Mouse (Mus musculus) embryonic stem cell, embryonic (primary cell): ENCODE results near the gene Pla2g2f.

ENCODE experiments used
- CTCF ChIA-PET, 4 experiments: fragments of 300-600 bp in 2 of 4; fragments of 350-600 bp in 2 of 4; sonication (Branson Sonifier 250); formaldehyde crosslinking; loops; one replicate each; lab custom pipeline; 2022; ENCODE audit warnings: inconsistent platforms in 2 of 4; lab: Charles Lee
- POLR2A ChIA-PET, 4 experiments: fragments of 300-600 bp in 2 of 4; fragments of 350-600 bp in 2 of 4; sonication (Branson Sonifier 250); formaldehyde crosslinking; loops; one replicate each; lab custom pipeline; 2022; ENCODE audit warnings: antibody characterized with exemption in 4 of 4, inconsistent platforms in 1 of 4; lab: Charles Lee

Gene Pla2g2f

GRCm38 (mm10) chr4:138711051-138711820 is 46.2 kb downstream of the Pla2g2f start:
- CTCF ChIA-PET: interaction anchor here in 3 of 4 experiments (0.5 to 2.5 kb wide), 6 partner anchors 9 to 263 kb away, joined by 3 to 7 read pairs (median 5); partner anchors contain the start of gene Gm13030 (in 1 of the 3)
- POLR2A ChIA-PET: interaction anchor here in 3 of 4 experiments (0.6 to 3.1 kb wide), 17 partner anchors 9 to 514 kb away, joined by 3 to 21 read pairs (median 4); partner anchors contain the start of gene Pla2g2c (in 2 of the 3)

- ChIA-PET CTCF (interaction anchor here in 2 of 4 experiments (0.6 to 2.5 kb wide), 3 partner anchors 28 to 262 kb away, joined by 3 to 7 read pairs (median 6); no protein-coding TSS in a partner anchor), POLR2A (interaction anchor here in 3 of 4 experiments (0.6 to 3.1 kb wide), 8 partner anchors 8 to 513 kb away, joined by 3 to 21 read pairs (median 4); no protein-coding TSS in a partner anchor)
Observed at GRCm38 (mm10) chr4:138710633-138711032, 46.8 kb downstream of the Pla2g2f start.

GRCm38 (mm10) chr4:138709944-138710343 is 47.5 kb downstream of the Pla2g2f start:
- ChIA-PET POLR2A (interaction anchor here in 1 of 4 experiments (0.6 kb wide), 1 partner anchor 8 kb away, joined by 4 read pairs; no protein-coding TSS in a partner anchor), CTCF (interaction anchor here in 3 of 4 experiments (0.6 to 2.4 kb wide), 3 partner anchors 28 to 149 kb away, joined by 3 to 6 read pairs (median 6); no protein-coding TSS in a partner anchor)

GRCm38 (mm10) chr4:138709246-138709645 is 48.2 kb downstream of the Pla2g2f start:
- ChIA-PET POLR2A (interaction anchor here in 3 of 4 experiments (0.5 to 4.2 kb wide), 13 partner anchors 16 to 263 kb away, joined by 3 to 40 read pairs (median 5); partner anchors contain the start of gene Pla2g2c (in 1 of the 3)), CTCF (interaction anchor here (0.7 to 2.4 kb wide), 24 partner anchors 12 to 264 kb away, joined by 3 to 13 read pairs (median 3); no protein-coding TSS in a partner anchor)

GRCm38 (mm10) chr4:138708636-138709035 is 48.8 kb downstream of the Pla2g2f start:
- CTCF ChIA-PET: interaction anchor here (0.7 to 2.4 kb wide), 29 partner anchors 12 to 306 kb away, joined by 3 to 13 read pairs (median 3); no protein-coding TSS in a partner anchor
- POLR2A ChIA-PET: interaction anchor here in 3 of 4 experiments (0.5 to 4.2 kb wide), 18 partner anchors 15 to 263 kb away, joined by 3 to 40 read pairs (median 3); partner anchors contain the start of gene Pla2g2c (in 1 of the 3)

GRCm38 (mm10) chr4:138706620-138707019 is 50.8 kb downstream of the Pla2g2f start:
- ChIA-PET POLR2A (interaction anchor here in 3 of 4 experiments (0.5 to 6.8 kb wide), 90 partner anchors 8 to 1537 kb away, joined by 3 to 70 read pairs (median 4); partner anchors contain the start of genes Camk2n1 (in 2 of the 3), Mul1 (in 2 of the 3), Pla2g2c (in 2 of the 3) and Capzb (in 1 of the 3)), CTCF (interaction anchor here (0.6 to 1.9 kb wide), 19 partner anchors 14 to 301 kb away, joined by 3 to 17 read pairs (median 3); partner anchors contain the start of gene Pla2g2c (in 1 of the 4))

GRCm38 (mm10) chr4:138704169-138704568 is 53.3 kb downstream of the Pla2g2f start:
- CTCF ChIA-PET: interaction anchor here in 2 of 4 experiments (0.6 to 1.7 kb wide), 4 partner anchors 93 to 257 kb away, joined by 4 to 7 read pairs (median 4); no protein-coding TSS in a partner anchor
- POLR2A ChIA-PET: interaction anchor here in 3 of 4 experiments (0.6 to 6.8 kb wide), 12 partner anchors 12 to 293 kb away, joined by 3 to 70 read pairs (median 3); no protein-coding TSS in a partner anchor

GRCm38 (mm10) chr4:138703591-138703990 is 53.8 kb downstream of the Pla2g2f start:
- POLR2A ChIA-PET: interaction anchor here in 3 of 4 experiments (0.6 to 6.8 kb wide), 22 partner anchors 8 to 378 kb away, joined by 3 to 70 read pairs (median 6); no protein-coding TSS in a partner anchor

GRCm38 (mm10) chr4:138702528-138702927 is 54.9 kb downstream of the Pla2g2f start:
- POLR2A ChIA-PET: interaction anchor here in 3 of 4 experiments (0.6 to 6.8 kb wide), 57 partner anchors 8 to 486 kb away, joined by 3 to 70 read pairs (median 5); partner anchors contain the start of genes Camk2n1 (in 2 of the 3), Mul1 (in 1 of the 3), Pla2g2c (in 1 of the 3) and Pla2g2f (in 1 of the 3)
- CTCF ChIA-PET: interaction anchor here (0.5 to 1.6 kb wide), 11 partner anchors 9 to 1568 kb away, joined by 3 to 10 read pairs (median 3); partner anchors contain the start of genes Hp1bp3 (in 1 of the 4) and Pink1 (in 1 of the 4)

More at GRCm38 (mm10) chr4:138703591-138703990, 53.8 kb downstream of the Pla2g2f start:
- CTCF ChIA-PET: interaction anchor here in 3 of 4 experiments (0.6 to 1.7 kb wide), 7 partner anchors 118 to 292 kb away, joined by 3 to 7 read pairs (median 4); no protein-coding TSS in a partner anchor

- ChIA-PET POLR2A (interaction anchor here (0.6 to 6.8 kb wide), 57 partner anchors 8 to 901 kb away, joined by 3 to 70 read pairs (median 5); partner anchors contain the start of genes Camk2n1 (in 2 of the 4), Gm21969 (in 1 of the 4), Mul1 (in 1 of the 4) and Pla2g2c (in 1 of the 4)), CTCF (interaction anchor here (0.6 to 1.6 kb wide), 9 partner anchors 10 to 795 kb away, joined by 3 to 7 read pairs (median 4); partner anchors contain the start of genes Hp1bp3 (in 1 of the 4) and Pink1 (in 1 of the 4))
Observed at GRCm38 (mm10) chr4:138702031-138702430, 55.4 kb downstream of the Pla2g2f start.

- ChIA-PET POLR2A (interaction anchor here (0.6 to 6.8 kb wide), 24 partner anchors 9 to 453 kb away, joined by 3 to 70 read pairs (median 7); partner anchors contain the start of genes Camk2n1 (in 2 of the 4) and Pla2g2f (in 1 of the 4)), CTCF (interaction anchor here (0.6 to 1.8 kb wide), 10 partner anchors 9 to 255 kb away, joined by 3 to 11 read pairs (median 4); partner anchors contain the start of gene Pla2g2c (in 1 of the 4))
Observed at GRCm38 (mm10) chr4:138701111-138701510, 56.3 kb downstream of the Pla2g2f start.
